Mouse (Mus musculus) spleen, adult 2 months (tissue): ENCODE data around the gene Olfr284.

Experiments
- CTCF ChIP-seq: fragments of 200-500 bp; IDR thresholded peaks from 2 replicates; pipeline ENCODE4 v1.5.1; 2011; ENCODE audit warnings: mild to moderate bottlenecking, inconsistent platforms; ENCODE audit not compliant: insufficient read depth, insufficient read length, insufficient replicate concordance; ENCODE audit errors: extremely low read depth
- POLR2A ChIP-seq: fragments of 200-500 bp; IDR thresholded peaks from 2 replicates; pipeline ENCODE4 v1.6.1; 2011; ENCODE audit warnings: low read depth, low read length, inconsistent platforms

DNA sequence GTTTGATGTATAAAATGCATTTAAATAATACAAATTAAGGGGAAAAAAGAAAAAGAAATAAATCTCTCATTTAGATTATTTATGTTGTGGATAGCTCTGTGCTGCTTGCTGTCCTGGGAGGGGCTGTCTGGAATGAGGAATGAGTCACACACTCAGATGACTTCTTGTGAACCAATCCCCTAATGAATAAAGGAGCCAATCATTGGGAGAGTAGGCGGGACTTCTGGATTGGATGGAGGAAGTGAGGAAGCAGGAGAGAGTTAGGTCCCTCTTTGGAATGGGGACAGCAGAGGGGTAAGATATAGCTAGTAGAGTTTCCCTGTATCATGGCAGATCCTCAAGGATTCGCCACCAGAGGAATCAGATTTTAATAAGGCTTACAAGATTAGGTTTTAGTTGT lies 46.8 kb upstream of the Olfr284 start:
- TF ChIP-seq POLR2A (no peak), CTCF (no peak)
